Mouse (Mus musculus): ENCODE data around the gene Scgb2b12. TPM values are rescaled to one million over a fixed set of nuclear protein-coding genes. Genes with fewer than 3 reads are reported as not detected.
"Not testable (repeated sequence)": the region's sequence is repeated elsewhere in the genome, so short reads cannot be mapped to it uniquely, and the experiment has no call there.

The Scgb2b12 gene
- total RNA-seq (2021), result not detected
- long read RNA-seq, experiment 1, result 0 reads
- long read RNA-seq, experiment 2, result 0 reads

- DNase-seq (ENCODE audit: low spot score in 2 of 2), result not testable (repeated sequence)
Measured at GRCm38 (mm10) chr7:32327145-32327544, at the start of gene Scgb2b12. Gene Scgb2b12 (minus strand): TSS chr7:32327245.

- not testable (repeated sequence) for DNase-seq (ENCODE audit: low spot score in 2 of 2)
Measured at GRCm38 (mm10) chr7:32333882-32334281, 6.8 kb upstream of the Scgb2b12 start, which contains the start of gene Scgb1b12. Gene Scgb1b12 (plus strand): TSS chr7:32334182.

Other genes with a start within 250 kb of the Scgb2b12 start
- gene Scgb1b10, start 226.4 kb downstream of the Scgb2b12 start, total RNA-seq (2021), result not detected
- not detected for gene Scgb2b11, start 116.1 kb downstream of the Scgb2b12 start, total RNA-seq (2021)
- not detected for gene Scgb1b11, start 104.4 kb downstream of the Scgb2b12 start, total RNA-seq (2021)
- gene Scgb1b12, start 6.9 kb upstream of the Scgb2b12 start, total RNA-seq (2021), result not detected
- gene Scgb1b29, start 114.3 kb upstream of the Scgb2b12 start, total RNA-seq (2021), result not detected

All from layer of hippocampus, postnatal 14 days (tissue).